Mouse (Mus musculus) stomach, postnatal 0 days (tissue): ENCODE measurements around the gene Slc25a10. TPM values are rescaled to one million over a fixed set of nuclear protein-coding genes. Genes with fewer than 3 reads are reported as not detected.
A peak's percentile ranks its signal among the peaks of the same experiment; 100 is the strongest.

ENCODE experiments used
- ATAC-seq: fragments of 200-750 bp; cut with Nextera tagmentation; 2 replicates; pipeline ENCODE4 v1.8.0; 2017; ENCODE audit not compliant: low FRiP score, low TSS enrichment
- DNase-seq: peaks from one replicate; pipeline ENCODE4 v3.0.0-alpha.2; 2016; ENCODE audit warnings: low spot score
- H3K27ac ChIP-seq: fragments of 300-500 bp; sonication (generic); replicated peaks from 2 replicates; pipeline ENCODE4 v1.5.1; 2014; ENCODE audit warnings: mild to moderate bottlenecking, control low read depth
- H3K27me3 ChIP-seq: fragments of 300-500 bp; sonication (generic); 2 replicates; pipeline ENCODE4 v1.6.1; 2014; ENCODE audit warnings: low read length; ENCODE audit not compliant: control insufficient read depth, insufficient read depth
- H3K36me3 ChIP-seq: fragments of 300-500 bp; sonication (generic); 2 replicates; pipeline ENCODE4 v1.6.1; 2014; ENCODE audit warnings: low read length, mixed read lengths; ENCODE audit not compliant: control insufficient read depth, insufficient read depth
- H3K4me1 ChIP-seq: fragments of 300-500 bp; sonication (generic); replicated peaks from 2 replicates; pipeline ENCODE4 v1.6.1; 2014; ENCODE audit warnings: antibody characterized with exemption; ENCODE audit not compliant: control insufficient read depth, insufficient read depth
- H3K4me2 ChIP-seq: fragments of 300-500 bp; sonication (generic); replicated peaks from 2 replicates; pipeline ENCODE4 v1.6.1; 2014; ENCODE audit warnings: low read depth, mild to moderate bottlenecking, control low read depth, moderate library complexity
- H3K4me3 ChIP-seq: fragments of 300-500 bp; sonication (generic); 2 replicates; pipeline ENCODE4 v1.5.1; 2014; ENCODE audit warnings: low read depth, low read length, control low read depth
- H3K9ac ChIP-seq: fragments of 300-500 bp; sonication (generic); 2 replicates; pipeline ENCODE4 v1.6.1; 2014; ENCODE audit warnings: mild to moderate bottlenecking, low read length, control low read depth, mixed read lengths
- H3K9me3 ChIP-seq: fragments of 300-500 bp; sonication (generic); 2 replicates; pipeline ENCODE4 v1.6.1; 2016; ENCODE audit warnings: low read length; ENCODE audit not compliant: control insufficient read depth
- CTCF ChIP-seq: IDR thresholded peaks from 2 replicates; pipeline ENCODE4 v1.5.1; 2016; ENCODE audit warnings: antibody characterized with exemption, low read depth, mild to moderate bottlenecking, moderate library complexity
- EP300 ChIP-seq: optimal IDR thresholded peaks from 2 replicates; pipeline ENCODE3; 2016; ENCODE audit warnings: antibody characterized with exemption
- WGBS: fragments of 180-500 bp; shearing (Covaris S2); extraction: QIAGEN DNeasy Blood & Tissue Kit; methylation state at CpG from one replicate; pipeline ENCODE4 v1.1.7; 2014; 5-methylcytosine and 5-hydroxymethylcytosine counted together
- polyA plus RNA-seq: library from polyadenylated mRNA; unstranded; fragments of >200 nt; fragmentation: Nextera tagmentation; extraction: Ambion mirVana; gene quantifications from 2 replicates; pipeline ENCODE4 v1.2.1, GENCODE M21; 2015

Slc25a10 gene
- polyA plus RNA-seq, 1 experiment from 2014 or later, result 86.1 TPM

- TF ChIP-seq CTCF, result peak; percentile 67
- no peak for TF ChIP-seq EP300
- WGBS, result 36% methylated on average over 4 of the region's 4 CpGs
- H3K27me3 ChIP-seq, result no peaks in the 10 kb centered on the region
- no peak for ATAC-seq
- no peak overlapping the region for H3K9ac ChIP-seq
- no peak for DNase-seq
- peaks cover 14% of the 10 kb centered on the region for H3K4me1 ChIP-seq
- no peaks in the 10 kb centered on the region for H3K9me3 ChIP-seq
- peaks cover 8% of the 10 kb centered on the region for H3K36me3 ChIP-seq
- H3K4me3 ChIP-seq, result no peak overlapping the region
- H3K4me2 ChIP-seq, result no peak overlapping the region
- no peak overlapping the region for H3K27ac ChIP-seq
These were observed 50.3 kb downstream of the Slc25a10 start for GRCm38 (mm10) chr11:120541907-120542306.

GRCm38 (mm10) chr11:120542376-120542775, 50.7 kb downstream of the Slc25a10 start:
- peaks cover 8% of the 10 kb centered on the region for H3K36me3 ChIP-seq
- H3K4me1 ChIP-seq, result peaks cover 14% of the 10 kb centered on the region
- no peak for ATAC-seq
- DNase-seq, result no peak
- 77% methylated on average over 6 of the region's 6 CpGs for WGBS
- H3K27me3 ChIP-seq, result no peaks in the 10 kb centered on the region
- no peak overlapping the region for H3K27ac ChIP-seq
- H3K9me3 ChIP-seq, result no peaks in the 10 kb centered on the region
- no peak for TF ChIP-seq EP300
- TF ChIP-seq CTCF, result no peak
- no peak overlapping the region for H3K9ac ChIP-seq
- no peak overlapping the region for H3K4me2 ChIP-seq
- no peak overlapping the region for H3K4me3 ChIP-seq

GRCm38 (mm10) chr11:120545964-120546363, 54.3 kb downstream of the Slc25a10 start:
- no peak overlapping the region for H3K4me3 ChIP-seq
- DNase-seq (no peak), ATAC-seq (no peak)
- H3K4me2 ChIP-seq, result no peak overlapping the region
- WGBS, result 92% methylated on average over 3 of the region's 3 CpGs
- no peaks in the 10 kb centered on the region for H3K27me3 ChIP-seq
- no peak overlapping the region for H3K27ac ChIP-seq
- peaks cover 5% of the 10 kb centered on the region; the same call in 1 of the 2 replicates for H3K4me1 ChIP-seq
- H3K9me3 ChIP-seq, result no peaks in the 10 kb centered on the region
- peaks cover 8% of the 10 kb centered on the region for H3K36me3 ChIP-seq
- TF ChIP-seq CTCF, result no peak
- TF ChIP-seq EP300, result no peak
- H3K9ac ChIP-seq, result no peak overlapping the region

- ATAC-seq (0 out of 2 replicates have a peak, but pooled peaks have one; percentile 44), DNase-seq (peak; percentile 47)
- 43% methylated on average over 2 of the region's 2 CpGs for WGBS
- Histone ChIP-seq H3K9ac (no peak overlapping the region), H3K4me2 (no peak overlapping the region), H3K36me3 (peaks cover 8% of the 10 kb centered on the region), H3K27ac (no peak overlapping the region), H3K4me3 (no peak overlapping the region), H3K9me3 (no peaks in the 10 kb centered on the region), H3K27me3 (no peaks in the 10 kb centered on the region), H3K4me1 (peaks cover 5% of the 10 kb centered on the region; the same call in 1 of the 2 replicates)
- TF ChIP-seq CTCF (peak; percentile 61), EP300 (no peak)
These were observed 55.8 kb downstream of the Slc25a10 start for GRCm38 (mm10) chr11:120547469-120547868.

GRCm38 (mm10) chr11:120548214-120548613, 56.6 kb downstream of the Slc25a10 start:
- no peaks in the 10 kb centered on the region for H3K9me3 ChIP-seq
- TF ChIP-seq EP300, result no peak
- no peak for TF ChIP-seq CTCF
- no peak for ATAC-seq
- H3K4me2 ChIP-seq, result peak overlapping the region; percentile 72
- peak overlapping the region; percentile 98 for H3K27ac ChIP-seq
- H3K4me1 ChIP-seq, result peaks cover 5% of the 10 kb centered on the region; the same call in 1 of the 2 replicates
- H3K4me3 ChIP-seq, result peak overlapping the region; percentile 88
- H3K9ac ChIP-seq, result peak overlapping the region; percentile 95
- peaks cover 8% of the 10 kb centered on the region for H3K36me3 ChIP-seq
- no peaks in the 10 kb centered on the region for H3K27me3 ChIP-seq
- WGBS, result 77% methylated on average over 3 of the region's 3 CpGs
- no peak for DNase-seq

GRCm38 (mm10) chr11:120548786-120549167, 57.1 kb downstream of the Slc25a10 start:
- peak overlapping the region; percentile 72 for H3K4me2 ChIP-seq
- 4% methylated on average over 7 of the region's 7 CpGs for WGBS
- H3K9me3 ChIP-seq, result no peaks in the 10 kb centered on the region
- DNase-seq (no peak), ATAC-seq (no peak)
- H3K4me3 ChIP-seq, result peak overlapping the region; percentile 88
- TF ChIP-seq EP300, result no peak
- TF ChIP-seq CTCF, result no peak
- H3K27ac ChIP-seq, result peak overlapping the region; percentile 98
- peaks cover 8% of the 10 kb centered on the region for H3K36me3 ChIP-seq
- H3K4me1 ChIP-seq, result peaks cover 5% of the 10 kb centered on the region; the same call in 1 of the 2 replicates
- no peaks in the 10 kb centered on the region for H3K27me3 ChIP-seq
- H3K9ac ChIP-seq, result peak overlapping the region; percentile 95

Other genes with a start within 250 kb of the Slc25a10 start
- gene Actg1, start 143.3 kb upstream of the Slc25a10 start, polyA plus RNA-seq, result 2,268 and 2,377 TPM in 2 replicates
- gene Fscn2, start 130.3 kb upstream of the Slc25a10 start, polyA plus RNA-seq, result 0.41 and 0.47 TPM in 2 replicates
- gene Faap100, start 113.1 kb upstream of the Slc25a10 start, polyA plus RNA-seq, result 14.3 and 15.3 TPM in 2 replicates
- 15.7 and 17.9 TPM in 2 replicates for gene Nploc4, start 54.1 kb upstream of the Slc25a10 start, polyA plus RNA-seq
- gene Tspan10, start 49.2 kb upstream of the Slc25a10 start, polyA plus RNA-seq, result not detected in 2 replicates
- 0.15 TPM in 1 of 2 replicates, not detected in the other for gene Pde6g, start 38.3 kb upstream of the Slc25a10 start, polyA plus RNA-seq
- 18.2 and 19.8 TPM in 2 replicates for gene Oxld1, start 33.8 kb upstream of the Slc25a10 start, polyA plus RNA-seq
- gene Ccdc137, start 33.7 kb upstream of the Slc25a10 start, polyA plus RNA-seq, result 13.3 and 18.2 TPM in 2 replicates
- gene Arl16, start 24.2 kb upstream of the Slc25a10 start, polyA plus RNA-seq, result 24.4 and 30.6 TPM in 2 replicates
- 133 and 134 TPM in 2 replicates for gene Mrpl12, start 7.2 kb upstream of the Slc25a10 start, polyA plus RNA-seq
- gene Gcgr, start 38.9 kb downstream of the Slc25a10 start, polyA plus RNA-seq, result 3.5 and 5.8 TPM in 2 replicates
- gene Mcrip1, start 57.9 kb downstream of the Slc25a10 start, polyA plus RNA-seq, result 113 and 115 TPM in 2 replicates
- gene Ppp1r27, start 59.3 kb downstream of the Slc25a10 start, polyA plus RNA-seq, result not detected in 2 replicates
- gene P4hb, start 81.4 kb downstream of the Slc25a10 start, polyA plus RNA-seq, result 858 and 892 TPM in 2 replicates
- gene Arhgdia, start 89.8 kb downstream of the Slc25a10 start, polyA plus RNA-seq, result 352 and 362 TPM in 2 replicates
- gene Alyref, start 106.5 kb downstream of the Slc25a10 start, polyA plus RNA-seq, result 213 TPM in 2 replicates
- 121 and 126 TPM in 2 replicates for gene Anapc11, start 106.6 kb downstream of the Slc25a10 start, polyA plus RNA-seq
- gene Npb, start 116.6 kb downstream of the Slc25a10 start, polyA plus RNA-seq, result 20.4 and 20.9 TPM in 2 replicates
- gene Pcyt2, start 126.1 kb downstream of the Slc25a10 start, polyA plus RNA-seq, result 73.7 and 79.0 TPM in 2 replicates
- gene Sirt7, start 133.4 kb downstream of the Slc25a10 start, polyA plus RNA-seq, result 36.1 and 42.2 TPM in 2 replicates
- gene Mafg, start 141.8 kb downstream of the Slc25a10 start, polyA plus RNA-seq, result 21.0 and 21.3 TPM in 2 replicates
- 13.9 and 18.4 TPM in 2 replicates for gene Pycr1, start 151.9 kb downstream of the Slc25a10 start, polyA plus RNA-seq
- gene Myadml2, start 156.3 kb downstream of the Slc25a10 start, polyA plus RNA-seq, result 0.21 TPM in 1 of 2 replicates, not detected in the other
- 1.4 and 2.7 TPM in 2 replicates for gene Notum, start 169.3 kb downstream of the Slc25a10 start, polyA plus RNA-seq
- 74.1 and 81.1 TPM in 2 replicates for gene Aspscr1, start 181.1 kb downstream of the Slc25a10 start, polyA plus RNA-seq
- 123 and 127 TPM in 2 replicates for gene Cenpx, start 221.9 kb downstream of the Slc25a10 start, polyA plus RNA-seq
- gene Lrrc45, start 222.1 kb downstream of the Slc25a10 start, polyA plus RNA-seq, result 18.7 and 20.4 TPM in 2 replicates
- gene Rac3, start 229.6 kb downstream of the Slc25a10 start, polyA plus RNA-seq, result 21.9 and 22.1 TPM in 2 replicates
- gene Dcxr, start 235.4 kb downstream of the Slc25a10 start, polyA plus RNA-seq, result 56.3 and 58.4 TPM in 2 replicates
- 129 and 160 TPM in 2 replicates for gene Cbr2, start 240.3 kb downstream of the Slc25a10 start, polyA plus RNA-seq